Mouse (Mus musculus) heart, postnatal 0 days (tissue): Measurements from ENCODE around the gene Zswim3.

Source experiments
- CTCF ChIP-seq: IDR thresholded peaks from 2 replicates; pipeline ENCODE4 v1.5.1; 2016; ENCODE audit warnings: antibody characterized with exemption, control low read depth, low read depth
- EP300 ChIP-seq: IDR thresholded peaks from 2 replicates; pipeline ENCODE4 v1.6.1; 2016; ENCODE audit warnings: antibody characterized with exemption, low read depth

DNA sequence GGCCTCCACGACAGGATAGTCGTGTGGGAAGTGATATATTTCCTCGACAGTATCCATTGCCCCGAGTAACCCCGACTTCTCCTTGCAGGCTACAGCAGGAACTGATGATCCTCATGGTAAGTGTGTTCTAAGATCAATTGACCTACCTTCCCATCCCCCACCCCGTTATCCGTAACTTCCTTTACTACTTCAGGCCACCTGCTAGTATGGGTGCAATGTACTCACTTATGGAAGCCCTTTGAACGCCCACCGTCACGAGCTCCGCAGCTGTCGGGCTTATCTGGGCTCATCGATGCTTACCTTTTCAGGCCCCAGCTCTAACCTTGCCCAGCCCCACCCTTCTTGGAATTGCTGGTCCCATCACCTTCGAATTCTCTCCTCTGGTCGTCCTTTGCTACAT is 34.6 kb upstream of the Zswim3 start:
- no peak for TF ChIP-seq CTCF
- no peak for TF ChIP-seq EP300
